Mouse (Mus musculus) C2C12 (cell line): Measurements from ENCODE around the gene Gm10837.

Source experiments
- CEBPB ChIP-seq: IDR thresholded peaks from one replicate; pipeline ENCODE4 v1.6.1; 2011; ENCODE audit warnings: low read depth, mild to moderate bottlenecking, control low read depth, moderate library complexity
- CTCF ChIP-seq: IDR thresholded peaks from one replicate; pipeline ENCODE4 v1.5.1; 2011; ENCODE audit not compliant: control insufficient read depth, insufficient read depth, insufficient read length
- FOSL1 ChIP-seq: IDR thresholded peaks from one replicate; pipeline ENCODE4 v1.8.0; 2011; ENCODE audit warnings: mild to moderate bottlenecking, low read length; ENCODE audit not compliant: poor library complexity, insufficient read depth, severe bottlenecking
- MAX ChIP-seq: IDR thresholded peaks from one replicate; pipeline ENCODE4 v1.6.1; 2011; ENCODE audit warnings: mild to moderate bottlenecking, control low read depth
- MYOG ChIP-seq: IDR thresholded peaks from one replicate; pipeline ENCODE4 v1.6.1; 2011; ENCODE audit not compliant: control insufficient read depth, insufficient read length; ENCODE audit errors: extremely low read depth
- USF1 ChIP-seq: IDR thresholded peaks from one replicate; pipeline ENCODE4 v1.6.1; 2011; ENCODE audit warnings: low read depth, mild to moderate bottlenecking, control low read depth, moderate library complexity

- TF ChIP-seq CTCF (no peak), CEBPB (peak; percentile 21), FOSL1 (no peak), MAX (no peak), USF1 (no peak), MYOG (no peak)
Observed at GRCm38 (mm10) chr14:122513511-122514036, 23.2 kb downstream of the Gm10837 start.
